Mouse (Mus musculus): ENCODE data around the gene Mixl1. TPM values are rescaled to one million over a fixed set of nuclear protein-coding genes. Genes with fewer than 3 reads are reported as not detected.
A peak's percentile ranks its signal among the peaks of the same experiment; 100 is the strongest.

Gene Mixl1
- polyA plus RNA-seq (2016; fragmentation: Nextera tagmentation; extraction: Ambion mirVana), result 0.15 and 0.38 TPM in 2 replicates

DNA sequence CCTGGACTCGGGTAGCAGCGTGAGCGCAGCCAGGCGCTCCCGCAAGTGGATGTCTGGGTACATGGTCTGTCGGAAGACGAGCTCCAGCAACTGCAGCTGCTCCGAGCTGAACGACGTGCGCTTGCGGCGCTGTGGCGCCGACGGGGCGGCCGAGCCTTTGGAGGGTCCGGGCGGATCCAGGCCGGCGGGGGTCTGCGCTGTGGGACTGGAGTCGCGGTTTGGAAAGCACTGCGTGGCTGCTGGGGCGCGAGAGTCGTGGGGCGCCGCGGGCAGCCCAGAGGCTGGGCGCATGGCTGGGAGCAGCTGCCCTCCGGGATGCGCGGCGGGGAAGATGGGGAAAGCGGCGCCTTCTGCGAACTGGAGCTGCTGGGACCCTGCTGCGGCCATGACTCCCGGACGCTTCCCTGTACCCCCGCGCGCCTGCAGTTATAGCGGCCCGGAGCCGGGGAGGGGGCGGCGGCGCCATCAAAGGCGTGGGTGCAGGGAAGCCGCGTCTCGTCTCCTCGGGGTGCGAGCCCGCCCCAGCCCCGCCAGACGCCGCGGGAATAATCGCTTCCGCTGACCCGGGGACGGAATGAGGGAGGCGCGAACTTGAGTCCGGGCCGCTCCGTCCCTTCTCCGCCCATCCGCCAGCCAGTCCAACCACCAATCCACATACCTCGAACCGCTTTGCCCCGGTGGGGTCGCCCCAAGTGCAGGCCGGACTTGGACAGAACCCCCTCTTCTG is at the start of gene Mixl1:
Gene Mixl1 (minus strand): TSS at position 409 of the 727 bp plus-strand sequence.
- Histone ChIP-seq H3K4me3 (peak within 1 kb of the TSS; percentile 45), H3K9ac (peak within 1 kb of the TSS; percentile 40), H3K4me1 (0 out of 2 replicates have a peak, but pooled peaks cover 9% of the 10 kb centered on the region), H3K9me3 (no peaks in the 10 kb centered on the region), H3K27me3 (peaks cover 48% of the 10 kb centered on the region), H3K4me2 (replicated peaks) (peak within 1 kb of the TSS; percentile 63), H3K27ac (no peak within 1 kb of the TSS), H3K36me3 (peaks cover 3% of the 10 kb centered on the region; the same call in 1 of the 2 replicates)
- ATAC-seq (ENCODE audit: insufficient number of reproducible peaks, insufficient read depth, low FRiP score, low TSS enrichment), result peak; percentile 52; the same call in 1 of the 2 replicates
- WGBS, result 1% methylated on average over 79 of the region's 79 CpGs

DNA sequence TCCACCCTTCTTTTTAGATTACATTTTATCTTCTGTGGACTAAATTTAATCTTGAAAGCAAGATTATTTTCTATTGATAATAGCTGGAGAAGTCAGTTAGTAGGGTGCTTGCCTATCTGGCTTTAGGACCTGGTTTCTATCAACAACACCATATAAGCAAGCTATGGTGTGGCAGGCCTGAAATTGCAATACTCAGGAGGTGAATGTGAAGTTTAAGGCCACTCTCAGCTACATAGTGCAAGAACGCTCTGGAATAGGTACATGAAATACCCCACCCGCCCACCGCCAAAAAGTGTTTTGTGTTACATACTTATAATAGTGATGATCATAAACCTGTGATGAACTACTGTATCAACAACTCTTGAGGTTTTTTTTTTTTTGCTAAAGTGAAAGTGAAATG is 32.4 kb upstream of the Mixl1 start:
- WGBS, result 89% methylated on average over 3 of the region's 3 CpGs
- Histone ChIP-seq H3K9ac (no peak overlapping the region), H3K4me3 (no peak overlapping the region), H3K27ac (no peak overlapping the region), H3K4me2 (replicated peaks) (no peak overlapping the region), H3K36me3 (peaks cover 1% of the 10 kb centered on the region), H3K4me1 (peaks cover 23% of the 10 kb centered on the region), H3K9me3 (no peaks in the 10 kb centered on the region), H3K27me3 (no peaks in the 10 kb centered on the region)
- no peak for ATAC-seq (ENCODE audit: insufficient number of reproducible peaks, insufficient read depth, low FRiP score, low TSS enrichment)

DNA sequence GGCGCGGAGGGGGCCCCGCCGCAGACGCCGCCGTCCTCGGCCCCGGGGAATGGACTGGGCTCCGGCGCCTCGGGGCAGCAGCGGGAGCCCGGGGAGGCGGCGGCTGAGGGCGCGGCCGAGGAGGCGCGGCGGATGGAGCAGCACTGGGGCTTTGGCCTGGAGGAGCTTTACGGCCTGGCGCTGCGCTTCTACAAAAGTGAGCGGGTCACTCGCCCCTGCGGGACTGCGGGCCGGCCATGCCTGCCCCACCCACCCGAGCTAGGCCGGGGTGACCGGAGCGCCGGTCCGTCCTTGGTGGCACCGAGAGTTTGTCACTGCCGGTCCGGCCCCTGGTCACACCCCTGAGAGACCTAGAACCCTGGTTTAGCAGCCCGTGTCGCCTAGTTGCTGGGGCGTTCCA is 29.3 kb upstream of the Mixl1 start:
- peak; percentile 83 for ATAC-seq (ENCODE audit: insufficient number of reproducible peaks, insufficient read depth, low FRiP score, low TSS enrichment)
- peaks cover 23% of the 10 kb centered on the region for H3K4me1 ChIP-seq
- no peaks in the 10 kb centered on the region for H3K27me3 ChIP-seq
- H3K4me2 ChIP-seq (replicated peaks), result peak overlapping the region; percentile 80
- H3K9ac ChIP-seq, result peak overlapping the region; percentile 97
- H3K27ac ChIP-seq, result peak overlapping the region; percentile 91
- no peaks in the 10 kb centered on the region for H3K9me3 ChIP-seq
- WGBS, result under 1% methylated on average over 42 of the region's 42 CpGs
- peak overlapping the region; percentile 99 for H3K4me3 ChIP-seq
- no peaks in the 10 kb centered on the region for H3K36me3 ChIP-seq

DNA sequence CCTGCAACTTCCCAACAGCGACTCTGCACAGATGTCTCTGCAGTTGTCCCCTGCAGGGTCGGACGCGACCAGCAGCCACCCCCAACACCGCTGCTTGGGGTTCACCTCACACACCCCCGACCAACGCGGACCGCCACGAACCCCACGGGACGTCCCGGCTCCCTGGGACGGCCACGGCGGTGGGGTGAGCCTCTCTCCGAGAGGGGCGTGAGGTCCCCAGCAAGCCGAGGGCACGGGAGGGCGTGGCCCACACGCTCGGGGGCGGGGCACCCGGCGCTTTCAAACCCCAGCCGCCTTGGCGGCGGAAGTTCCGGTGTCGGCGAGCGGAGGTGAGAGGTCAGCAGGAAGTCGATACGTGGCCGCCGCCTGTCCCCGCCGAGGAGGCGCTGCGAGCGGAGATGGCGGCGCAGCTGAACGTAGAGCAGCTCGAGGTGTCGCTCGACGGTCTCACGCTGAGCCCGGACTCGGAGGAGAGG is 28.9 kb upstream of the Mixl1 start, which contains the start of gene Acbd3:
Gene Acbd3 (plus strand): TSS at position 340 of the 476 bp plus-strand sequence.
- Histone ChIP-seq H3K9ac (peak within 1 kb of the TSS; percentile 97), H3K9me3 (no peaks in the 10 kb centered on the region), H3K4me1 (peaks cover 23% of the 10 kb centered on the region), H3K27ac (peak within 1 kb of the TSS; percentile 91), H3K4me2 (replicated peaks) (peak within 1 kb of the TSS; percentile 80), H3K27me3 (no peaks in the 10 kb centered on the region), H3K4me3 (peak within 1 kb of the TSS; percentile 99), H3K36me3 (no peaks in the 10 kb centered on the region)
- ATAC-seq (ENCODE audit: insufficient number of reproducible peaks, insufficient read depth, low FRiP score, low TSS enrichment), result peak; percentile 90
- under 1% methylated on average over 52 of the region's 52 CpGs for WGBS

DNA sequence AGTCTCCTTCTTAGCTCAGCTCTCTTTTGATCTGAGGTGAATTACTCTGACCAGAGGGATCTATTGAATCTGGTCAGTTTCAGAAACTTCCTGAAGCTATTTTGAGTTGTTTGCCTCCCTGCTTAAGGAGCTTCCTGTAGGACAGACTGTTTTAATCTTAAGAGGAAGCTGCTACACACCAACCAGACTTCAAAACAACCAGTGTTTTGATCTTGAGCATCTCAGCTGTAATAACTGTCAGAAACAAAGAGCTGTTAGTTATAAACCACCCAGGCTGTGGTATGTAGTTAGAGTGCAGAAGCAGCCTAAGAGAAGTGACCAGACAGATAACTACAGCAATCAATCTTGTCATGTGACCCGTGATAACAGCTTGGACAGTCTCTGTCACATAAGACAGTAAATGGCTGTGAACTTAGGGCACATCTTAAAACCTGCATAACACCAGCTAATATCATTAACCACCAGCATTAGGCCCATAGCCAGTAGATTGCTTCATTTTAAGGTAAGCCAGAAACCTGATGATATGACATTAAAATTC is 26.9 kb upstream of the Mixl1 start:
- no peak for ATAC-seq (ENCODE audit: insufficient number of reproducible peaks, insufficient read depth, low FRiP score, low TSS enrichment)
- H3K9me3 ChIP-seq, result no peaks in the 10 kb centered on the region
- H3K4me1 ChIP-seq, result peaks cover 23% of the 10 kb centered on the region
- no peak overlapping the region for H3K4me3 ChIP-seq
- WGBS, result 68% methylated on average over 1 of the region's 1 CpGs
- H3K27ac ChIP-seq, result no peak overlapping the region
- H3K36me3 ChIP-seq, result no peaks in the 10 kb centered on the region
- no peak overlapping the region for H3K4me2 ChIP-seq (replicated peaks)
- H3K27me3 ChIP-seq, result no peaks in the 10 kb centered on the region
- no peak overlapping the region for H3K9ac ChIP-seq

DNA sequence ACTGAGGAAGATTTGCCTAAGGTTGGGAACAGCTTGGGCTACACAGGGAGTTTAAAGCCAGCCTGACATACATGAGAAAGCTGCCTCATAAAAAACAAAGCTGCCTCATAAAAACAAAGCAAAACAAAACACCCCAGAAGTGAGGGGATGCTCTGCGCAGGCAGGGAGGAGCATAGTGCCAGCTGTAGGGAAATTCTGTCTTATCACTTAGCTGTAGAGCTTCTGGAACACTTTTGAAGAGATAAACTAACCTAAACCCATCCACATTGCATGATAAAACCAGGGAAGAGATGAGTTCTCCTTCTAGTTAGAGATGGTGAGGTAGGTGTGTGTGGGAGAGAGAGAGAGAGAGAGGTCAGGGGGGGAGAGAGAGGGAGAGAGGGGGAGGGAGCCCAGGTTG is 25.8 kb upstream of the Mixl1 start:
- no peak overlapping the region for H3K27ac ChIP-seq

DNA sequence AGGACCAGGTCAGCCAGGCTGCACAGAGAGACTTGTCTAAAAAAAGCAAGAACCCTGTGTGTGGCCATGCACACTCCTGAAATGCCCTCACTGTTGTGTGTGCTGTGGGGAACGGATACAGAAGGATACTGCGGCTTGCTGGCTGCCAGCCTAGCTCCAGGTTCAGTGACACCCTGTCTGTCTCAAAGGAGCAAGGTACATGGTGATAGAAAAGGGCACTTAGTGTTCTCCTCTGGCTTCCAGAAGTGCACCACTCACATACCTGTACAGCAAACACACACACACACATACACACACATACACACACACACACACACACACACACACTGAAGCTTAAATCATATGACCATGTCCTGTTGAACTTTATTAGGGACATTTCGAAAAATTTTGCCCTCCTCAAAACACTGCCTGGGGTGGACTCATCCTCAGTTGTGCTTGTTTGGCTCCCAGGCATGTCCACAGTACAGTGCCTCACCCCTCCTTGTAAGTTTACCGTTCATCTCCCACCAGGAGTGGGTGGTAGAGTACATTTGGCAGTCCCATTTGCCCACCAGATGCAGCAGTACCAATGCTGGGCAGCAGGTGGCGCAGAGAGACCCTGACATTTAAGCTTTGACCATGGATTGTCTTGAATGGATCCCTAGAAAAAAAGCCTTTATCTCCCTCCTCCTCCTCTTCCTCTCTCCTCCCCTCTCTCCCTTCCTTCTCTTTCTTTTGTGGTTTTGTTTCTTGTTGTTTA is 23.3 kb upstream of the Mixl1 start:
- WGBS, result 45% methylated on average over 5 of the region's 5 CpGs

More for the DNA sequence above, 25.8 kb upstream of the Mixl1 start:
- no peak overlapping the region for H3K9ac ChIP-seq
- H3K4me3 ChIP-seq, result no peak overlapping the region
- H3K27me3 ChIP-seq, result no peaks in the 10 kb centered on the region
- H3K4me2 ChIP-seq (replicated peaks), result no peak overlapping the region
- ATAC-seq (ENCODE audit: insufficient number of reproducible peaks, insufficient read depth, low FRiP score, low TSS enrichment), result no peak
- no peaks in the 10 kb centered on the region for H3K36me3 ChIP-seq
- H3K9me3 ChIP-seq, result no peaks in the 10 kb centered on the region
- 77% methylated on average over 1 of the region's 1 CpGs for whole genome bisulfite sequencing
- peaks cover 15% of the 10 kb centered on the region for H3K4me1 ChIP-seq

DNA sequence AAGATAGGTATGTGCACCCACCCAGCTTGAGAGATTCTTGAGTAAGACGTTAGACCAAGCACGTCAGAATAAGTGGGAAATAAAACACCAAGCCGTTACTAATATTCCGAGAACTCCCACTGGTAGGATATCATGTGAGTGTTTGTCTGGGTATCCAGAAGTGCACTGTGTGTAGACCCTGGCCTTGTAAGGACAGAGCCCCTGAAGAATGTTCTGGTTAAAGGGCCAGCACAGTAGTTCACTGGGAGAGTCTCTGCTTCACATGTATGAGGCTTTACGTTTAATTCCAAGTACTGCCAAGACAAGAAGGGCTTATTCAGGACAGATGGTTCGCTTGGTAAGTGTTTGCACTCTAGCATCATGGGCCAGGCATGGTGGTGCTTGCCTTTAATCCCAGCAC is 22.6 kb upstream of the Mixl1 start:
- Histone ChIP-seq H3K4me1 (no peaks in the 10 kb centered on the region), H3K4me2 (replicated peaks) (no peak overlapping the region), H3K27me3 (no peaks in the 10 kb centered on the region), H3K9me3 (no peaks in the 10 kb centered on the region), H3K4me3 (no peak overlapping the region), H3K9ac (no peak overlapping the region), H3K27ac (no peak overlapping the region), H3K36me3 (no peaks in the 10 kb centered on the region)
- WGBS, result 81% methylated on average over 6 of the region's 6 CpGs
- ATAC-seq (ENCODE audit: insufficient number of reproducible peaks, insufficient read depth, low FRiP score, low TSS enrichment), result no peak

More for the DNA sequence above, 23.3 kb upstream of the Mixl1 start:
- Histone ChIP-seq H3K4me1 (peaks cover 5% of the 10 kb centered on the region; the same call in 1 of the 2 replicates), H3K27ac (no peak overlapping the region), H3K9me3 (no peaks in the 10 kb centered on the region), H3K9ac (no peak overlapping the region), H3K4me3 (no peak overlapping the region), H3K36me3 (no peaks in the 10 kb centered on the region), H3K4me2 (replicated peaks) (no peak overlapping the region), H3K27me3 (no peaks in the 10 kb centered on the region)
- ATAC-seq (ENCODE audit: insufficient number of reproducible peaks, insufficient read depth, low FRiP score, low TSS enrichment), result no peak

DNA sequence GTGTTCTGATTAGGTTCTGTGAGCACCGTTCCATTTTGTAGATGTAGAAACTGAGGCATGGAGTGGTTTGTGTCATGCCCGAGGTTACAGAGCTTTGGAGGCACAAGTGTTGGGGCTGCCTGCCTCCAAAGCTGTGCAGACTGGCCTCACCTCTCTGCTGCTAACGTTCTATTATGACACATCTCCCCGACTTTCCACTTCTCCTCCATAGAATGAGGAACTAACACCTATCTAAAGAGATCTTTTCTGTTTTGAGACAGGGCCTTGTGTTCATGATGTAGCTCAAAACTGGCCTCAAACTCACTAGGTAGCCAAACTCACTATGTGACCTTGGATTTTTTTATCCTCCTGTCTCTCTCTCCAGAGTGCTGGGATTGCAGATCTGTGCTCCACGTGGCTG is 21.9 kb upstream of the Mixl1 start:
- H3K9ac ChIP-seq, result no peak overlapping the region
- no peaks in the 10 kb centered on the region for H3K9me3 ChIP-seq
- H3K36me3 ChIP-seq, result no peaks in the 10 kb centered on the region
- H3K4me3 ChIP-seq, result no peak overlapping the region
- H3K4me2 ChIP-seq (replicated peaks), result no peak overlapping the region
- H3K27me3 ChIP-seq, result no peaks in the 10 kb centered on the region
- H3K27ac ChIP-seq, result no peak overlapping the region
- ATAC-seq (ENCODE audit: insufficient number of reproducible peaks, insufficient read depth, low FRiP score, low TSS enrichment), result no peak
- no peaks in the 10 kb centered on the region for H3K4me1 ChIP-seq
- WGBS, result 80% methylated on average over 5 of the region's 5 CpGs

DNA sequence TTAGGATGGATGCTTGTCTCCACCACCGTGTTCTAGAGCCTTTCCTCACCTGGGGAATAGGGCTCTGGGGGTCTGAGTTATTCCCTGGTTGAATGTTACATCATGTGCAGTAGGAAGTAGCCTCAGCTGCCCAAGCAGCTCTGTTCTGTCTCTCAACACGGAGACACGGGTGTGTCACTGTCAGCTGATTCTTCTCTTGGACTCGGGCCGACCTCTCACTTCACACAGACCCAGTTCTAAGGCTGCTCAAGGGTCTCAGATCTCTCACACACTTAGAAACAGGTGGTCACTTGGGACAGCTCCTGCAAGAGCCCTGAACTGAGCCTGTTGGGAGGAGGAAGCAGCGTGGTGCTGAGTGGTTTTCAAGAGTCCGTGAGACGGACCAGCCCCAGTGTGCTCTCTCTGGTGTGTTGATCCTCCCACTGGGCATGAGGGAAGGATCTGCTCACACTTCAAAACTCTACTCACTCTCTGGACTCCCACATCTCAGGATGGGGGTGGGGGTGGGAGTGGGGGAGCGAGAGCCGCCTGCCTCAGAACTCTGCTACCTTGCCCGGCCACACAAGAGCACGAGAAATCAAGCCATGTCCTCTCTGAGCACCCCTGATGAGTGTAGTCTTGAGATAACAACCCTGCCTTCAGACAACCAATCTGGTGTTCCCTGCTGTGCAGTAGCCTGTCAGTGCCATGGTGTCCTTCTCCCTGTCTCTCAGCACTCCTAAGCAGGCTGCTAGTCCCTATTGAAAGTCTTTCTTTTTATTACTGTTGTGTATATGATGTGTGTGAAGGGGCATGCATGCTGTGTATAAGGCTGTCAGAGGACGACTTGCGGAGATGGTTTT is 12.3 kb upstream of the Mixl1 start:
- Histone ChIP-seq H3K4me2 (replicated peaks) (no peak overlapping the region), H3K36me3 (no peaks in the 10 kb centered on the region), H3K9me3 (no peaks in the 10 kb centered on the region), H3K4me3 (no peak overlapping the region), H3K4me1 (no peaks in the 10 kb centered on the region), H3K27me3 (no peaks in the 10 kb centered on the region), H3K9ac (no peak overlapping the region), H3K27ac (no peak overlapping the region)
- WGBS, result 73% methylated on average over 14 of the region's 14 CpGs
- no peak for ATAC-seq (ENCODE audit: insufficient number of reproducible peaks, insufficient read depth, low FRiP score, low TSS enrichment)

DNA sequence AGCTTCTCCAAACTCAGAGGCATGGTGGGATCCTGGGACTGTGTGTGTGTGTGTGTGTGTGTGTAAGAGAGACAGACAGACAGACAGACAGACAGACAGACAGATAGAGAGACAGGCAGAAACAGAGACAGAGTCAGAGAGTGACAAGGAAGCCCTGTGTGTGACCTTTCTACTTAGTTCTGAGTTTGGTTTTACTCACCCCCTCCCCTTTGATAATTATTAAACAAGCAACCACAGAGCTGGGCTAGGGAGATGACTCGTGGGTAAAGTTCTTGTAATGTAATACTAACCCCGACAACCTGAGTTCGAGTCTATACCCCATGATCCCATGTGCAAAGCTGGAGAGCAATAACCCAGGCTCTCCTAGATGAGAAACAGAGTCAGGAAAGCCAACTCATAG is 11.0 kb upstream of the Mixl1 start:
- Histone ChIP-seq H3K4me1 (peaks cover 4% of the 10 kb centered on the region; the same call in 1 of the 2 replicates), H3K36me3 (no peaks in the 10 kb centered on the region), H3K27me3 (no peaks in the 10 kb centered on the region), H3K27ac (no peak overlapping the region), H3K4me3 (no peak overlapping the region), H3K9me3 (no peaks in the 10 kb centered on the region), H3K4me2 (replicated peaks) (no peak overlapping the region), H3K9ac (no peak overlapping the region)
- no peak for ATAC-seq (ENCODE audit: insufficient number of reproducible peaks, insufficient read depth, low FRiP score, low TSS enrichment)
- 64% methylated on average over 3 of the region's 3 CpGs for WGBS
